Mouse (Mus musculus) MEL (cell line): ENCODE measurements at regions not wholly inside any gene's neighbourhood (a gene's known extent, or its start where the extent isn't known, plus 50 kb on each side); places are given as distances from the start of the nearest gene placed in this dataset.

Experiments
- CHD2 ChIP-seq: IDR thresholded peaks from 2 replicates; pipeline ENCODE4 v1.6.1; 2011; ENCODE audit warnings: low read length, improper control_type of control experiment
- CTCF ChIP-seq, 3 experiments: IDR thresholded peaks in 2 of 3; conservative IDR thresholded peaks in 1 of 3; 2 replicates each; pipeline ENCODE4 v1.5.1; 2011 to 2012; ENCODE audit warnings: low read length in 3 of 3, low read depth in 2 of 3, mild to moderate bottlenecking in 2 of 3, improper control_type of control experiment in 1 of 3, inconsistent platforms in 1 of 3, mixed read lengths in 1 of 3, moderate library complexity in 1 of 3; ENCODE audit not compliant: control insufficient read depth in 1 of 3, insufficient read depth in 1 of 3, poor library complexity in 1 of 3, severe bottlenecking in 1 of 3
- EP300 ChIP-seq, 2 experiments: IDR thresholded peaks; 2 replicates each; pipeline ENCODE4 v1.6.1; 2011; ENCODE audit warnings: improper control_type of control experiment in 2 of 2, low read length in 2 of 2, low read depth in 1 of 2, mild to moderate bottlenecking in 1 of 2
- JUND ChIP-seq: IDR thresholded peaks from 2 replicates; pipeline ENCODE4 v1.6.1; 2011; ENCODE audit warnings: low read depth, mild to moderate bottlenecking, improper control_type of control experiment, low read length
- KAT2A ChIP-seq: conservative IDR thresholded peaks from 2 replicates; pipeline ENCODE4 v1.6.1; 2012; ENCODE audit warnings: low read depth, low read length, improper control_type of control experiment, inconsistent platforms
- MAX ChIP-seq: IDR thresholded peaks from 2 replicates; pipeline ENCODE4 v1.6.1; 2011; ENCODE audit warnings: low read length, improper control_type of control experiment
- MYC ChIP-seq: IDR thresholded peaks from 2 replicates; pipeline ENCODE4 v1.6.1; 2011; ENCODE audit warnings: low read depth, mild to moderate bottlenecking, low read length, improper control_type of control experiment, moderate library complexity
- NELFE ChIP-seq: IDR thresholded peaks from 2 replicates; pipeline ENCODE4 v1.6.1; 2011; ENCODE audit warnings: low read depth, low read length, improper control_type of control experiment
- TAL1 ChIP-seq: IDR thresholded peaks from 2 replicates; pipeline ENCODE4 v1.6.1; 2012; ENCODE audit warnings: mild to moderate bottlenecking, inconsistent platforms, low read length, moderate library complexity, mixed read lengths
- TCF12 ChIP-seq: IDR thresholded peaks from 2 replicates; pipeline ENCODE4 v1.6.1; 2014; ENCODE audit warnings: low read depth, mild to moderate bottlenecking, inconsistent platforms, low read length, improper control_type of control experiment, moderate library complexity

DNA sequence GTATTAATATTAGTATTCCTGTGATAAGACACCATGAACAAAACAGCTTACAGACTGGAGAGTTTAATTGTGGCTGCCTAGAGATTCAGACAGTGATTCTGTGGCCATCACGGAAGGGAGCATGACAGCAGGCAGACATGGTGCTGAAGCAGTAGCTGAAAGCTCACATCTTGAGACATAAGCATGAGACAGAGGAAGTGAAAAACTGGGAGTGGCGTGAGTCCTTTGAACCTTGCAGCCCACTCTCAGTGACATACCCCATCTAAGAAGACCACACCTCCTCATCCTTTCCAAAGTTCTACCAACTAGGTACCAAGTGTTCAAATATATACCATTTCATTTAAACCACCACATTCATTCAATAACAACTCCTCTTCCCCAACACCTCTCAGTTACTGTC, 208.0 kb upstream of the Meis1 start:
- TF ChIP-seq CTCF (IDR thresholded peaks at IDR 0.05 in 2 of 3, conservative IDR thresholded peaks at IDR 0.05 in 1 of 3; ENCODE audit: control insufficient read depth in 1 of 3, insufficient read depth in 1 of 3, low read depth in 2 of 3, low read length in 3 of 3, poor library complexity in 1 of 3, severe bottlenecking in 1 of 3), result no peak
- no peak for TF ChIP-seq KAT2A
- TF ChIP-seq NELFE, result no peak
- no peak for TF ChIP-seq MAX
- TF ChIP-seq CHD2, result no peak
- TF ChIP-seq TAL1, result no peak
- TF ChIP-seq TCF12, result no peak
- TF ChIP-seq JUND, result no peak
- TF ChIP-seq EP300 (IDR thresholded peaks at IDR 0.05; ENCODE audit: low read depth in 1 of 2, low read length in 2 of 2), result no peak
- no peak for TF ChIP-seq MYC
